Mouse (Mus musculus) midbrain, embryonic 11.5 days (tissue): Measurements from ENCODE around the gene Bod1. TPM values are rescaled to one million over a fixed set of nuclear protein-coding genes. Genes with fewer than 3 reads are reported as not detected.

ENCODE experiments used
- ATAC-seq: fragments of 200-750 bp; cut with Nextera tagmentation; 2 replicates; pipeline ENCODE4 v1.8.0; 2017; ENCODE audit warnings: moderate TSS enrichment, moderate library complexity; ENCODE audit not compliant: low FRiP score
- DNase-seq: peaks from one replicate; pipeline ENCODE4 v3.0.0; 2015; ENCODE audit warnings: low spot score; ENCODE audit errors: missing footprints
- H3K27ac ChIP-seq: fragments of 300-500 bp; sonication (generic); 2 replicates; pipeline ENCODE4 v1.5.1; 2014; ENCODE audit warnings: low read depth, low read length
- H3K27me3 ChIP-seq: fragments of 300-500 bp; sonication (generic); 2 replicates; pipeline ENCODE4 v1.6.1; 2014; ENCODE audit warnings: mild to moderate bottlenecking, low read length, moderate library complexity, mixed read lengths; ENCODE audit not compliant: control insufficient read depth, insufficient read depth
- H3K36me3 ChIP-seq: fragments of 300-500 bp; sonication (generic); 2 replicates; pipeline ENCODE4 v1.6.1; 2014; ENCODE audit warnings: mild to moderate bottlenecking, low read length, moderate library complexity, mixed read lengths; ENCODE audit not compliant: control insufficient read depth, insufficient read depth
- H3K4me1 ChIP-seq: fragments of 300-500 bp; sonication (generic); 2 replicates; pipeline ENCODE4 v1.6.1; 2014; ENCODE audit warnings: low read length; ENCODE audit not compliant: control insufficient read depth, insufficient read depth
- H3K4me2 ChIP-seq: fragments of 300-500 bp; sonication (generic); 2 replicates; pipeline ENCODE4 v1.6.1; 2014; ENCODE audit warnings: mild to moderate bottlenecking, moderate library complexity
- H3K4me3 ChIP-seq: fragments of 300-500 bp; sonication (generic); 2 replicates; pipeline ENCODE4 v1.5.1; 2014; ENCODE audit warnings: low read depth, low read length
- H3K9ac ChIP-seq: fragments of 300-500 bp; sonication (generic); 2 replicates; pipeline ENCODE4 v1.6.1; 2014; ENCODE audit warnings: low read length
- H3K9me3 ChIP-seq: fragments of 300-500 bp; sonication (generic); 2 replicates; pipeline ENCODE4 v1.6.1; 2016; ENCODE audit warnings: low read length; ENCODE audit not compliant: control insufficient read depth
- WGBS: fragments of 180-500 bp; shearing (Covaris S2); extraction: QIAGEN DNeasy Blood & Tissue Kit; methylation state at CpG from one replicate; pipeline ENCODE4 v1.1.7; 2014; 5-methylcytosine and 5-hydroxymethylcytosine counted together
- polyA plus RNA-seq: library from polyadenylated mRNA; unstranded; fragments of >200 nt; fragmentation: Nextera tagmentation; extraction: Ambion mirVana; gene quantifications from 2 replicates; pipeline ENCODE4 v1.2.1, GENCODE M21; 2014

The Bod1 gene
- polyA plus RNA-seq, 1 experiment from 2014 or later = 160 TPM

- H3K36me3 ChIP-seq = no peaks in the 10 kb centered on the region
- H3K9me3 ChIP-seq = no peaks in the 10 kb centered on the region
- ATAC-seq = peak; percentile 70
- no peaks in the 10 kb centered on the region for H3K4me1 ChIP-seq
- no peak overlapping the region for H3K4me3 ChIP-seq
- DNase-seq = no peak
- 76% methylated on average over 4 of the region's 4 CpGs for WGBS
- no peaks in the 10 kb centered on the region for H3K27me3 ChIP-seq
- no peak overlapping the region for H3K27ac ChIP-seq
- no peak overlapping the region for H3K4me2 ChIP-seq
- no peak overlapping the region for H3K9ac ChIP-seq
Measured at GRCm38 (mm10) chr11:31694801-31695200, 23.1 kb upstream of the Bod1 start.

- Histone ChIP-seq H3K9ac (no peak overlapping the region), H3K4me2 (no peak overlapping the region), H3K27ac (no peak overlapping the region), H3K27me3 (no peaks in the 10 kb centered on the region), H3K36me3 (no peaks in the 10 kb centered on the region), H3K4me3 (no peak overlapping the region), H3K9me3 (no peaks in the 10 kb centered on the region), H3K4me1 (no peaks in the 10 kb centered on the region)
- WGBS = 74% methylated on average over 1 of the region's 1 CpGs
- no peak for ATAC-seq
- no peak for DNase-seq
Measured at GRCm38 (mm10) chr11:31694109-31694508, 22.4 kb upstream of the Bod1 start.

- Histone ChIP-seq H3K4me3 (no peak overlapping the region), H3K4me2 (no peak overlapping the region), H3K27ac (no peak overlapping the region), H3K9ac (no peak overlapping the region), H3K27me3 (no peaks in the 10 kb centered on the region; the same call in 1 of the 2 replicates), H3K36me3 (no peaks in the 10 kb centered on the region), H3K4me1 (no peaks in the 10 kb centered on the region), H3K9me3 (no peaks in the 10 kb centered on the region)
- 93% methylated on average over 2 of the region's 2 CpGs for WGBS
- no peak for DNase-seq
- no peak for ATAC-seq
Measured at GRCm38 (mm10) chr11:31693322-31693721, 21.6 kb upstream of the Bod1 start.

- DNase-seq = no peak
- 82% methylated on average over 4 of the region's 4 CpGs for WGBS
- H3K9ac ChIP-seq = no peak overlapping the region
- no peaks in the 10 kb centered on the region; the same call in 1 of the 2 replicates for H3K27me3 ChIP-seq
- no peak overlapping the region for H3K4me2 ChIP-seq
- H3K27ac ChIP-seq = no peak overlapping the region
- no peaks in the 10 kb centered on the region for H3K4me1 ChIP-seq
- no peaks in the 10 kb centered on the region for H3K36me3 ChIP-seq
- ATAC-seq = no peak
- no peaks in the 10 kb centered on the region for H3K9me3 ChIP-seq
- no peak overlapping the region for H3K4me3 ChIP-seq
Measured at GRCm38 (mm10) chr11:31688956-31689355, 17.3 kb upstream of the Bod1 start.

GRCm38 (mm10) chr11:31684913-31685567, 13.4 kb upstream of the Bod1 start:
- H3K9me3 ChIP-seq = no peaks in the 10 kb centered on the region
- no peak for ATAC-seq
- no peak overlapping the region for H3K4me3 ChIP-seq
- H3K9ac ChIP-seq = no peak overlapping the region
- H3K27ac ChIP-seq = no peak overlapping the region
- no peaks in the 10 kb centered on the region for H3K4me1 ChIP-seq
- DNase-seq = no peak
- no peak overlapping the region for H3K4me2 ChIP-seq
- H3K36me3 ChIP-seq = no peaks in the 10 kb centered on the region
- WGBS = 88% methylated on average over 9 of the region's 9 CpGs
- H3K27me3 ChIP-seq = no peaks in the 10 kb centered on the region; the same call in 1 of the 2 replicates

GRCm38 (mm10) chr11:31684126-31684525, 12.4 kb upstream of the Bod1 start:
- 82% methylated on average over 2 of the region's 2 CpGs for WGBS
- Histone ChIP-seq H3K27me3 (no peaks in the 10 kb centered on the region; the same call in 1 of the 2 replicates), H3K4me2 (no peak overlapping the region), H3K9ac (no peak overlapping the region), H3K9me3 (no peaks in the 10 kb centered on the region), H3K4me1 (no peaks in the 10 kb centered on the region), H3K36me3 (no peaks in the 10 kb centered on the region), H3K4me3 (no peak overlapping the region), H3K27ac (no peak overlapping the region)
- ATAC-seq = no peak
- DNase-seq = no peak

GRCm38 (mm10) chr11:31679840-31680381, 8.2 kb upstream of the Bod1 start:
- WGBS = 87% methylated on average over 16 of the region's 16 CpGs
- no peaks in the 10 kb centered on the region for H3K27me3 ChIP-seq
- ATAC-seq (no peak), DNase-seq (peak; percentile 4)
- no peak overlapping the region for H3K9ac ChIP-seq
- no peak overlapping the region for H3K4me3 ChIP-seq
- no peaks in the 10 kb centered on the region for H3K36me3 ChIP-seq
- H3K4me1 ChIP-seq = peaks cover 5% of the 10 kb centered on the region; the same call in 1 of the 2 replicates
- H3K4me2 ChIP-seq = no peak overlapping the region
- no peak overlapping the region for H3K27ac ChIP-seq
- no peaks in the 10 kb centered on the region for H3K9me3 ChIP-seq

- H3K4me3 ChIP-seq = no peak overlapping the region
- H3K9ac ChIP-seq = no peak overlapping the region
- 83% methylated on average over 5 of the region's 5 CpGs for WGBS
- ATAC-seq = no peak
- H3K36me3 ChIP-seq = no peaks in the 10 kb centered on the region
- H3K27ac ChIP-seq = no peak overlapping the region
- H3K4me2 ChIP-seq = no peak overlapping the region
- DNase-seq = no peak
- peaks cover 9% of the 10 kb centered on the region; the same call in 1 of the 2 replicates for H3K4me1 ChIP-seq
- no peaks in the 10 kb centered on the region for H3K27me3 ChIP-seq
- no peaks in the 10 kb centered on the region for H3K9me3 ChIP-seq
Measured at GRCm38 (mm10) chr11:31677309-31677708, 5.6 kb upstream of the Bod1 start.

- peaks cover 9% of the 10 kb centered on the region; the same call in 1 of the 2 replicates for H3K4me1 ChIP-seq
- ATAC-seq (no peak), DNase-seq (peak; percentile 84)
- WGBS = 83% methylated on average over 3 of the region's 3 CpGs
- no peaks in the 10 kb centered on the region for H3K27me3 ChIP-seq
- H3K27ac ChIP-seq = no peak overlapping the region
- H3K9ac ChIP-seq = no peak overlapping the region
- H3K4me2 ChIP-seq = no peak overlapping the region
- no peaks in the 10 kb centered on the region for H3K9me3 ChIP-seq
- H3K4me3 ChIP-seq = no peak overlapping the region
- no peaks in the 10 kb centered on the region for H3K36me3 ChIP-seq
Measured at GRCm38 (mm10) chr11:31676661-31677252, 5.1 kb upstream of the Bod1 start.
